Mouse (Mus musculus) hematopoietic stem cell, adult 5-6 weeks (primary cell): Measurements from ENCODE around the gene Tmem240. TPM values are rescaled to one million over a fixed set of nuclear protein-coding genes. Genes with fewer than 3 reads are reported as not detected.
A peak's percentile ranks its signal among the peaks of the same experiment; 100 is the strongest.
"Not testable (repeated sequence)": the region's sequence is repeated elsewhere in the genome, so short reads cannot be mapped to it uniquely, and the experiment has no call there.

ENCODE experiments used
- ATAC-seq, 2 experiments: fragments of 125-278 bp in 1 of 2; replicated peaks in 1 of 2; 2 replicates each; pipeline ENCODE4 v1.8.0; 2016 to 2017; ENCODE audit warnings: inconsistent platforms in 2 of 2, mild to moderate bottlenecking in 2 of 2, moderate number of reproducible peaks in 2 of 2, low read depth in 1 of 2, moderate TSS enrichment in 1 of 2; ENCODE audit not compliant: low FRiP score in 2 of 2, poor library complexity in 2 of 2, severe bottlenecking in 2 of 2, insufficient read depth in 1 of 2, low TSS enrichment in 1 of 2
- total RNA-seq: library from RNA; stranded (forward); fragments of 172-1452, 232-1000 nt; gene quantifications from 2 replicates; pipeline ENCODE4 v1.2.3, GENCODE M21; 2017

Tmem240 gene
- 0.31 and 1.5 TPM in 2 replicates for total RNA-seq

DNA sequence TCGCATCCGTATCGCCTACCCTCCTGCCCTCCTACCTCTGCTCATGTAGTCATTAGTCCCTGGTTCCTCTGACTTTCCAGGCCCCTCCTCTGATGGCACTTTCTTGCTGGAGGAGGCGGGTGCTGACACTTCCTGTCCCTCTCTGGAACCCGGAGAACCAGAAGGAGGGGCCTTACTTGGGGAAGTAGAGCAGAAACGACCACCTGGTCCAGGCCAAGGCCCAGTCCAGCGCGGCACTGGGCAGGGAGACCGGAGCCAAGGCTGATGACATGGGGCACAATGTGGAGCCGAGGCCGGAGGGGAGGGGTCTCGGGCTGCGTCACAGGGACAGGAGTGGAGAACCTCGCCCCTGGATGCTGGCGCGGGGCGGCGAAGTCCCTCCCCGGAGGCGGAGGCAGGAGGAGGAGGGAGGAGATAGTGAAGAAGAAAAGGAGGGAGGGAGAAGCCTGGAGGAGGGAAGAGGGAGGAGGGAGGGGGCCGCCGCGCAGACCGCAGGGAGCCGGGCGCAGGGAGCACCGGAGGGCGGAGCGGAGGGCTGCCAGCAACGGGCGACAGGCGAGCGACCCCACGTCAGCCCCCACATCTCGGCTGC is at the start of gene Tmem240:
TSS of gene Tmem240 (plus strand) at position 451 of the 592 bp plus-strand sequence.
- peak; percentile 77 to 86 for ATAC-seq

DNA sequence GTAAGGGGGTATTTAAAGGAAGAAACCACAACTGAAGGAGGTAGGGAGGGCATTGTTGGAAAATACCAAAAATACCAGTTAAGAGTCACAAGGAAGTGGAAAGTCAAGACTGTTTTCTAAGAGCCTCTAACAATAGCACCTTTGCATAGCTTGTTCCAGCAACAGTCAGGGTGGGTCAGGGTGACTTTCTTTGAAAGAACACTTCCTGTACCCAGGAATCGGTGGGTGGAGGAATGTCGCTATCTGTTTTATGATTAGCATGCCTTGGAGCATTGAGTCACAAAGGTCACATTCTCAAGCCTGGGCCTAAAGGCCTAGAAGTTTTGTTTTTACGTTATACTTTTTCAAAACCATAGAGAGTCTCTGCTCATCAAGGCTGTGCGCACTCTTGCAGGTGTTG is 46.8 kb upstream of the Tmem240 start:
- not testable (repeated sequence) for ATAC-seq

- no peak for ATAC-seq
These were observed 43.8 kb upstream of the Tmem240 start for GRCm38 (mm10) chr4:155690571-155691375.

- no peak for ATAC-seq
These were observed 42.2 kb upstream of the Tmem240 start for GRCm38 (mm10) chr4:155692421-155692820.

DNA sequence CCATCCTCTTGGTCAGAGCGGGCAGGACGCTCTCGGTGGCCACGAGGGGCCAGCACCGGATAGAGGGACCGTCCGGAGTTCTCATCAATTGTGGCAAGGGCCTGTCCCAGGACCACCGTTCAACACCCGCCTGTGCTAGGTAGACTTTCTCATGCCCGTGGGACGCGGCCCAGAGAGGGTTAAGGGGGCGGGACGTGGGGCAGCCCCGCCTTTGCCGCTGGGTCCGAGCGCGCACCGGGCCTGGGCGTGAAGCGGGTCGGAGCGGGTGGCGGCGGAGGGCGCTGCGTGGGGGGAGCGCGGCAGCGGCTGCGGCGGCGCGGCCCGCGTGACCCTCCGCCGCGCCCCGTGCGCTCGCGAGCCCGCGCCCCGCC is 40.5 kb upstream of the Tmem240 start, which contains the start of gene Fndc10:
TSS of gene Fndc10 (plus strand) at position 232 of the 371 bp plus-strand sequence.
- ATAC-seq = peak in 1 of 2 experiments; percentile 46; a peak in 2 of 4 replicates

DNA sequence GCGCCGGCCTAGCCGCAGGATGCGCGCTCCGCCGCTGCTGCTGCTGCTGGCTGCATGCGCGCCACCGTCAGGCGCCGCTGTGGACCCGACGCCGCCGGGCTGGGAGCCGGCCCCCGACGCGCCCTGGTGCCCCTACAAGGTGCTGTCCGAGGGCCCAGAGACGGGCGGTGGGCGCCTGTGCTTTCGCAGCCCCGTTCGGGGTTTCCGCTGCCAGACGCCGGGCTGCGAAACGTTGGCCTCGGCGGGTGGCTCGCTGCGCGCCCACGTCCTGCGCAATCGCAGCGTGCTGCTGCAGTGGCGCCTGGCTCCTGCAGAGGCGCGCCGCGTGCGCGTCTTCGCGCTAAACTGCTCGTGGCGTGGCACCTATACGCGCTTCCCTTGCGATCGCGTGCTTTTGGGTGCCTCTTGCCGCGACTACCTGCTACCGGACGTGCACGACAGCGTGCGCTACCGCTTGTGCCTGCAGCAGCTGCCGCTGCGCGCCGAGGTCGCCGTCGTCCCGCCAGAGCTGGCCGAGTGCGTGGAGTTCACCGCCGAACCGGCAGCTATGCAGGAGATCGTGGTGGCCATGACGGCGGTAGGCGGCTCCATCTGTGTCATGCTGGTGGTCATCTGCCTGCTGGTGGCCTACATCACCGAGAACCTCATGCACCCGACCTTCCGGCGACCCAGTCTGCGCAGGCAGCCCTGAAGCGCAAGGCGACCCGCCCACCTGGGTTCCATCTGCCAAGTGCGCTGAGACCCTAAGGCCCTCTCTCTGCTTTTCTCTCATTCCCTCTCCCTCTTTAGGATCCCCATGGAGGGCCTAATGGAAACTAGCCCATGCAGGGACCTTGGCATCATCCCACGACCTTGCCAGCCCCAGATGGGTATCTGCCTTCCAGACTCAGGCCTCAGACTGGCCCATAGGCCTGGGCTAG is 39.9 kb upstream of the Tmem240 start:
- peak; percentile 46 to 66; a peak in 3 of 4 replicates for ATAC-seq

- no peak for ATAC-seq
These were observed 39.0 kb upstream of the Tmem240 start for GRCm38 (mm10) chr4:155695531-155696062.

- no peak for ATAC-seq
These were observed 38.0 kb upstream of the Tmem240 start for GRCm38 (mm10) chr4:155696261-155697255.

- ATAC-seq = no peak
These were observed 34.2 kb upstream of the Tmem240 start for GRCm38 (mm10) chr4:155700425-155700824.

DNA sequence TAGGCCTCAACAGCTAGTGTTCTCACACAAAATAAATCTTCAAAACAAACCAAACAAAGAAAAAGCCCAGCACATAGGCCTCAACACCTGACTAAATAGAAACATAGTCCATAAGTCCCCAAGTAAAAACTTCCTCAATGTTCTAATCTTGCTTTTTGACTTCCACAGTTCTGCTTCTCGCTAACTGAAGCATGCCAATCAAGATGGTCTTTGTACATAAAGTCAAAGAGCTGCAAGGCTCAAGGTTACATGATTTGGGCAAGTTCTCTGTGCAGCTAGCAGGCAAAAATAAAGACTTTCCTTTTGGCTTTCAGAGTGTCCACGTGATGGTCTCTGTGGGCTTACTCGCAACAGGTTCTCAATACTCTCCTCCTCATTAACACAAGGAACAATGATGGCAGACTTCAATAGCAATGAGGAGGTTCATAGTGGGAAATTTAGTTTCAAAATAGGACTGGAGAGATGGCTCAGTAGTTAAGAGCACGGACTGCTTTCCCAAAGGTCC is 31.1 kb upstream of the Tmem240 start:
- no peak for ATAC-seq

DNA sequence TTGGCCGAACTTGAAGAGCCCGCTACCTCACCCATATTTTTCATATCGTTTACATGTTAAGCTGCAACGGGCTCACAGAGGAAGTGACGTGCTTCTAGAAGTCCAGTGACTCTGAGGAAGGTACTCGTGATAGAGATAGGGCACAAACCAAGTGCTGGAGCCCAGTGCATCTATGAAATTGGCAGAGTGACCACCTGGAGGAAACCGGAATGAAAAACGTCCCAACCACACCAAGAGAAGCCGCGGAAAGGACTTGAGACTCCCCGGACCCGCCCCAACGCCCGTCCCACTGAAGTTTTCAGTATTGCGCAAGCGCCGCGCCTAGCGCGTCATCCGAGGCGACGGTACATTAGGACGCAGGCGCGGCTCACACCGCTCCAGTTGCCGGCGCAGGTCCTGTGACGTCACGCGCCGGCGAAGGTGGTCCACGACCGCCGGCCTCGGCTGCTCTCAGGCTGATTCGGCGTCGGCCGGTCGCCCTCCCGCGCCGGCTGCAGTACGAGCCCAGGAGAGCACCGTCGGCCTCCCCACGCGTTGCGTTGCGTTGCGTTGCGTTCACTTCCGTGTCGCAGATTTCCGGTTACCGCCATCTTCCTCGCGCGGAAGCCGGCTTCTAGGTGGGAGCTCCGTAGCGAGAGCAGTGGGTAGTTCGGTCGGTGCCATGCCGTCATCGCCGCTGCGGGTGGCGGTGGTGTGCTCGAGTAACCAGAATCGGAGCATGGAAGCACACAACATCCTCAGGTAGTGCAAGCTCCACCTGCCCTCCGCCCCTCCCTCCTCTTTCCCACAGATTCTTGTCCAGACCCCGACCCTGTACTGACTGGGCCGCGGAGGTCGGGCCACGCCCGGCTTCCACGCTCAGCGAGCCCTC is 29.6 kb upstream of the Tmem240 start, which contains the start of gene Ssu72:
TSS of gene Ssu72 (plus strand) at position 80 of the 871 bp plus-strand sequence.
- peak; percentile 88 to 91 for ATAC-seq

DNA sequence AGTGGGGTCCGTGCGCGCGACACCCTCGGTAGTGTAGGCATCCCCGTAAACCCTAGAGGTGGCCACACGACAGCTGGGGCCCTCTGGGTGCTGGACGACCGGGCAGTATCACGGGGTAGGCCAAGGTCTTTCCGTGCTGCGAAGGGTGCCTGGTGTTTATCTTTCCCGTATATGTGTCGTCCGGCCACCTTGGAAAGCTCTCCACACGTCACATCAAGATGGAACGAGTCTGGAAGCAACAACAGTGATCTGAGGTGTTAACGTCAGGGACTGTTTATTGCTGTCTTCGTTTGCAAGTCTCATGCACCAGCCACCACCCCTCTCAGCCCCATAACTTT is 29.0 kb upstream of the Tmem240 start:
- no peak; a peak in 1 of 4 replicates for ATAC-seq

DNA sequence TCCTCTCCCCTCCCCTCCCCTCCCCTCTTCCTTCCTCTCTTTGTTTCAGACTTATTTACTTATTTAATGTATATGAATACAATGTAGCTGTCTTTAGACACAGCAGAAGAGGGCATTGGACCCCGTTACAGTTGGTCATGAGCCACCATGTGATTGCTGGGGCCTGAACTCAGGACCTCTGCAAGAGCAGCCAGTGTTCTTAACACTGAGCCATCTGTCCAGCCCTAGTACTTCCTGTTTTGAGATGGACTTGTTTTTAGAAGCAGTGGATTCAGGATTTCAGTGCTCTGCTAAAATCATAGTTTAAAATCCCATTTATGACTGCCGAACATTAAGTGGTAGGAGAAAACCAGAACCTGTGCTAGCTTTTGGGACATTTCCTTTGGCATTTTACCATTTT is 26.0 kb upstream of the Tmem240 start:
- no peak for ATAC-seq

DNA sequence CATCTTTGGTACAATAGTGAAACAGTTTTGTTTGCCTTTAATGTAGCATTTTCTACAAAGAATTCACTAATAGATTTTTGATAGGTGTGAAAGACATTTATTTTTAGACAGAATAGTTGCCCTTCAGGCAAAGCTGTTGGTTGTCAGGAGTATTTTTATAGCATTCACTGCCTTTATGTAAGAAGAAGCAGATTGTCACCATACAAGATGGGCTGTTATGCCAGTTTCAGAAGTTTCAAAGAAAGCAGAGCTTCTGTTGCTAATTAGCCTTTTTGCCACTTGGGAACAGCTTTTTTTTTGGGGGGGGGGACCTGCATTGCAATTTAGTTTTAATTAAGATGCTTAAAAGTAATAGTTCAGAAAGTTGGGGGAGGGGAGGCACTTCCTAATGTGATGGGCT is 25.6 kb upstream of the Tmem240 start:
- ATAC-seq = no peak

GRCm38 (mm10) chr4:155710521-155711252 is 23.9 kb upstream of the Tmem240 start:
- 0 out of 4 replicates have a peak, but pooled peaks have one; percentile 27 to 41 for ATAC-seq
